Mouse (Mus musculus) brain, embryonic 14.5 days (tissue): ENCODE measurements at regions not wholly inside any gene's neighbourhood (a gene's known extent, or its start where the extent isn't known, plus 50 kb on each side); places are given as distances from the start of the nearest gene placed in this dataset.

Experiments used
- CTCF ChIP-seq: fragments of 200-500 bp; IDR thresholded peaks from 2 replicates; pipeline ENCODE4 v1.5.1; 2012; ENCODE audit warnings: inconsistent platforms, mild to moderate bottlenecking, moderate library complexity, borderline replicate concordance; ENCODE audit not compliant: insufficient read depth, insufficient read length; ENCODE audit errors: extremely low read depth
- POLR2A ChIP-seq: fragments of 200-500 bp; IDR thresholded peaks from 2 replicates; pipeline ENCODE4 v1.6.1; 2012; ENCODE audit warnings: mild to moderate bottlenecking, inconsistent platforms, borderline replicate concordance; ENCODE audit not compliant: poor library complexity, insufficient read depth, insufficient read length, severe bottlenecking; ENCODE audit errors: extremely low read depth

- TF ChIP-seq POLR2A (no peak), CTCF (no peak)
These were observed 141.0 kb upstream of the Sox5 start for GRCm38 (mm10) chr6:144922762-144923161.
